Mouse (Mus musculus) bone marrow macrophage, adult 2 months (primary cell): Measurements from ENCODE around the gene Smyd1.

Source experiments
- CTCF ChIP-seq: IDR thresholded peaks from 2 replicates; pipeline ENCODE4 v1.5.1; 2012; ENCODE audit warnings: low read depth, mild to moderate bottlenecking, low read length, moderate library complexity
- POLR2A ChIP-seq: IDR thresholded peaks from 2 replicates; pipeline ENCODE4 v1.6.1; 2012; ENCODE audit warnings: mild to moderate bottlenecking, low read depth, low read length, borderline replicate concordance

DNA sequence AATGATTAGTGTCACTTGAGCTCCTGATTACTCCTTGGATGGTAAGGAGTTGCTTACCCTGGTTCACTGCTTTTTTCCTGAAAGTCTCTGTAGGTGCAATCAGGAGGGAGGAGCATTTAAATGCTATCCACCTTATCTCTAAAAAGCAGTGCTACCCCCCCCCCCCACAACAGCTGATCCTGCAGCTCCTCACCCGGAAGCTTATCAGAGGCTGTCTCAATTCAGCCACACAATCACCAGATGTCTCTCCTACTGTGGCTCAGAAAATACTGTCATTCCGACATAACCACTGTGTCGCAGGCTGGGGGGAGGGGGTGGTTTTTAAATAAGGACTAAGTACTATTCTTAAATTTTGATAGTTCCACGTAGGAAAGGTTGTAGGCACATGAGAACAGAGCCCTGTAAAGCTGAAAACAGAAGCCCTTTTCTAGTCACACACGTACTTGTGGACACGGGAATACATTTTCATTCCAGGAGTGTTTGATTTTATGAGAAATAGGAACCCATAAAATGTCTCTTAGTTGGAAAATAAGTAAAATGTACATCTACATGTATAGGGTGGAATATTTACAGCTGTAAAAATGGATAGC lies 61.9 kb downstream of the Smyd1 start:
- no peak for TF ChIP-seq POLR2A
- no peak for TF ChIP-seq CTCF
